Mouse (Mus musculus) forebrain, embryonic 10.5 days (tissue): ENCODE measurements at regions not wholly inside any gene's neighbourhood (a gene's known extent, or its start where the extent isn't known, plus 50 kb on each side); places are given as distances from the start of the nearest gene placed in this dataset.

Experiments
- DNase-seq: peaks from one replicate; pipeline ENCODE4 v3.0.0-alpha.2; 2017; ENCODE audit warnings: low spot score; ENCODE audit errors: extremely low spot score
- H3K27ac ChIP-seq: fragments of 300-500 bp; sonication (generic); 2 replicates; pipeline ENCODE4 v1.5.1; 2016; ENCODE audit warnings: mild to moderate bottlenecking
- H3K27me3 ChIP-seq: fragments of 300-500 bp; sonication (generic); 2 replicates; pipeline ENCODE4 v1.6.1; 2016; ENCODE audit warnings: mild to moderate bottlenecking; ENCODE audit not compliant: poor library complexity, severe bottlenecking
- H3K36me3 ChIP-seq: fragments of 300-500 bp; sonication (generic); replicated peaks from 2 replicates; pipeline ENCODE4 v1.6.1; 2016; ENCODE audit warnings: mild to moderate bottlenecking, moderate library complexity
- H3K4me1 ChIP-seq: fragments of 300-500 bp; sonication (generic); 2 replicates; pipeline ENCODE4 v1.6.1; 2016
- H3K4me3 ChIP-seq: fragments of 300-500 bp; sonication (generic); 2 replicates; pipeline ENCODE4 v1.5.1; 2016; ENCODE audit warnings: mild to moderate bottlenecking, moderate library complexity
- H3K9me3 ChIP-seq: fragments of 300-500 bp; sonication (generic); 2 replicates; pipeline ENCODE4 v1.6.1; 2016; ENCODE audit warnings: mild to moderate bottlenecking, moderate library complexity
- WGBS: fragments of 180-500 bp; shearing (Covaris S2); methylation state at CpG from one replicate; pipeline ENCODE4 v1.1.7; 2016; 5-methylcytosine and 5-hydroxymethylcytosine counted together

DNA sequence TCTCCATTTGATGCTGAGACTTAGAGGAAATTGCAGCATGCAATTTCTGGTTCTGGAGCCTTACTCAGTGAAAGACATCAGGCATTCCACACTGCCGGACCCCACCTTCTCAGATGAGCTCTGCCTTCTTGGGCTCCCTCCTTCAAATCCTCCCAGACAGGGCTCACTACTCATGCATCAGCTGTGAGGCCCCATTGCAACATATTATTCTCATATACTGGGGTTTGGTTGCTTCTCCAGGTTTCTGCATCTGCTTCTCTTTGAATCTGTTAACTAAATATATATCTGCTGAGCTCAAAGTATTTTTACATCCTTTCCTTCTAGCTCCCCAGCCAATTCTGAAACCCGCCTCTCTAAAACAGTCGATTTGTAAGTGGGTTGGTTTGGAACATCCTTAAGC lies 68.8 kb upstream of the AI593442 start:
- Histone ChIP-seq H3K27me3 (no peaks in the 10 kb centered on the region), H3K4me3 (no peak overlapping the region), H3K4me1 (no peaks in the 10 kb centered on the region), H3K9me3 (no peaks in the 10 kb centered on the region), H3K36me3 (no peaks in the 10 kb centered on the region), H3K27ac (no peak overlapping the region)
- 93% methylated on average over 3 of the region's 3 CpGs for WGBS
- DNase-seq, result no peak

DNA sequence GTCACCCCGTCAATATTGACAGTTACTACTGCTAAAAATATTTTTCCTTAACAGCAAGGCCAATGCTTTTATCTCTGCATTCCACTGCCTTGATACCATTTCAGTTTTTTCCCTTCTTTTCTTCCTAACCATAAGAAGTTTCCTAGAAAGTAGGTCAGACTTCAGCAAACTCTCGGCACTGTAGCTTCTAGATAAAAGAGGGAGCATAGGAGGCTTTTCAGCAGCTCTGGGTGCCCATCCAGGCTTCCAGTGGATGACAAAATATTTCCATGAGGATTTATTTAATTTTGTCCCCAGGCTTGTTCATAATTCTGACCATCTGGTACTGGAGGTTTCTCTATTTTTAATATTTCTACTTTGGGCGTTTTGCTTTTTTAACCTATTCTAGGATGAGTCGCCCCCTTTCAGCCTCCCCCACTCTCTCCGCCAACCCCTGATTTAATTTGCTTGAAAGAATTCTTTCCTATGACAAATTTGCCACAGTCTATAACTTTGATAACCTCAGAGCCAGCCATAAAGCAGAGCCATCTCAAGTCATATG lies 59.0 kb upstream of the AI593442 start:
- Histone ChIP-seq H3K36me3 (no peaks in the 10 kb centered on the region), H3K27me3 (no peaks in the 10 kb centered on the region), H3K4me1 (no peaks in the 10 kb centered on the region), H3K4me3 (no peak overlapping the region), H3K27ac (no peak overlapping the region), H3K9me3 (no peaks in the 10 kb centered on the region)
- DNase-seq, result no peak
- 89% methylated on average over 5 of the region's 5 CpGs for WGBS
